Mouse (Mus musculus) mesoderm, embryonic 11.5 days (tissue): ENCODE data around the gene Chrna7.

ENCODE experiments used
- DNase-seq: peaks from one replicate; pipeline ENCODE4 v3.0.0-alpha.2; 2012; ENCODE audit warnings: low read depth, low spot score

Gene Chrna7

DNA sequence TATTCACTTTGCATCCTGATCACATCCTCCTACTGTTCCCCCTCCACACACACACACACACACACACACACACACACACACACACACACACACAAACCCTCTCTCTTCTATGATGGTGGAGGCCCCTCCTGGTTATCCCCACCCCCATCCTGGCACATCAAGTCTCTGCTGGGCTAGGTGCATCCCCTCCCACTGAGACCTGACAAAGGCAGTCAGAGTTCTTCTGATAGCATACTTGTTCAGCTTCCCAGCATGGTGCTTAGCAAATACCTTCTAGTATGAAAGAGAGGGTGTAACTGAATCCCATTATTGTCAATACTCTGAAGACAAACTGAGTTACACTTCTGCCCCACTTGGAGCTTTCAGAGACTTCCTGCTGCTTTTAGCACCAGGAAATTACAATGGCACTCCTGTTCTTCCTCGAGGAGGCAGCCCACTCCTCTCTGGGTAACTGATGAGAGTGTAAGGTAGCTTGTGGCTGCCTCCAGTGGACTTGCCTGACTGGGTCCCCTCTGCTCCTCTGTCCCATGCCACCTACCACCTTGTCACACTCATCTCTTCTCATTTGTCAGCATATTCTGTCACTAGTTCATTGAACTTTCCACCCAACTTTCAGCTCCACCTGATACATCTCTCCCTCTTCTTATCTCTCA lies 127.9 kb downstream of the Chrna7 start:
- DNase-seq, result peak; percentile 15

DNA sequence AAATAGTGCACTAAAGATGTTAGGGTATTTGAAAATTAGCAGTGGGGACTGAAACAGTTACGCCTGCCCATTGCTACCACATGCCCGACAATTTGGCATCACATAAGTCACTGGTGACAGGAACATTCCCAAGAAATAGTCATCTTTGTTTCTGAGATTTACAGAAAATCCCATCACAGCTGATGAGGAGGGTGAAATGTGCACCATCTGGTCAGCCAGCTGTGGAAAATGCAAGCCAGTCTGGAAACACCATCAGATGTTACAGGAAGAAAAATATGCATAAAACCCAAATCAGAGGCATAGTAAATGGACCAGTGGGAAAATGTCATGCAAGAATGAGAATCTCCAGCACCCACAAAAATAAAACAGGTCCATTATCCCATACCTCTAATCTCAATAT lies 151.4 kb downstream of the Chrna7 start:
- no peak for DNase-seq
